Comparison of ENCODE assay signal across 11 mouse cellular contexts in genomic region chr2:61136926-61137325, GRCm38 (mm10).
A peak's percentile ranks its signal among the peaks of the same experiment; 100 is the strongest.
DNase-seq lines count a peak whose midpoint lies in the region; ATAC-seq and TF ChIP-seq lines count a peak whose summit lies in the region.
"Had no signal": no experiment of that assay in that cellular context is flagged by ENCODE, and none has a peak within 500 bp of the region (broad histone marks: within the 10 kb centered on the region; RNA-seq: fewer than 3 reads in every experiment).

No protein-coding gene starts in this region.

- H3K27me3 ChIP-seq in lung, embryonic 14.5 days (ENCODE audit: insufficient read depth, low read length): no peaks in the 10 kb centered on the region
- no peaks in the 10 kb centered on the region for H3K27me3 ChIP-seq in myocyte (ENCODE audit: control insufficient read depth, insufficient read depth, insufficient read length)
- no peaks in the 10 kb centered on the region for H3K27me3 ChIP-seq in hindbrain, postnatal 0 days (ENCODE audit: insufficient read depth, low read length)
- no peaks in the 10 kb centered on the region for H3K27me3 ChIP-seq in forebrain, embryonic 10.5 days (ENCODE audit: poor library complexity, severe bottlenecking)

- DNase-seq in adrenal gland, postnatal 10 days: peak; percentile 20
- no peak for DNase-seq in adrenal gland, postnatal 4 days (ENCODE audit: low spot score in 2 of 2)
- peak; percentile 37 to 59 for DNase-seq in lung, adult 18-20 months
- DNase-seq in lung, adult 2 months: no peak
- DNase-seq in lung, embryonic 14.5 days: peak; percentile 59
- no peak for DNase-seq in hindbrain, postnatal 0 days (ENCODE audit: low spot score)
- no peak for DNase-seq in forebrain, embryonic 10.5 days (ENCODE audit: extremely low spot score, low spot score)
- DNase-seq: gastrocnemius, postnatal 10 days; liver, postnatal 0 days; thymus, postnatal 36 days had no signal

- H3ac ChIP-seq in myocyte (ENCODE audit: control insufficient read depth, insufficient read length): no peak overlapping the region

- no peak for TF ChIP-seq CTCF in lung, adult 2 months (IDR thresholded peaks at IDR 0.05; ENCODE audit: insufficient read depth, low read length)
- no peak for TF ChIP-seq CTCF in lung, embryonic 14.5 days (IDR thresholded peaks at IDR 0.05; ENCODE audit: low read depth)
- TF ChIP-seq CTCF in hindbrain, postnatal 0 days (IDR thresholded peaks at IDR 0.05; ENCODE audit: low read depth): no peak

- 0% methylated on average over 1 of the region's 1 CpGs for WGBS in lung, adult 2 months
- 0% methylated on average over 1 of the region's 1 CpGs for WGBS in lung, embryonic 14.5 days
- 14% methylated on average over 1 of the region's 1 CpGs for WGBS in hindbrain, postnatal 0 days
- 54% methylated on average over 1 of the region's 1 CpGs for WGBS in forebrain, embryonic 10.5 days

- TF ChIP-seq POLR2A in lung, adult 2 months (IDR thresholded peaks at IDR 0.05; ENCODE audit: borderline replicate concordance, extremely low read depth, low read depth, low read length): no peak
- TF ChIP-seq POLR2A in myocyte (IDR thresholded peaks at IDR 0.05; ENCODE audit: insufficient read length, low read depth): no peak

- no peaks in the 10 kb centered on the region for H3K79me2 ChIP-seq in myocyte (ENCODE audit: control insufficient read depth, insufficient read depth)

- ATAC-seq in lung, embryonic 14.5 days (ENCODE audit: insufficient read depth): 0 out of 2 replicates have a peak, but pooled peaks have one; percentile 14
- ATAC-seq in hindbrain, postnatal 0 days: no peak
- ATAC-seq: liver, postnatal 0 days had no signal

- no peak overlapping the region for H3K27ac ChIP-seq in lung, embryonic 14.5 days (ENCODE audit: low read depth)
- H3K27ac ChIP-seq in hindbrain, postnatal 0 days: no peak overlapping the region
- H3K27ac ChIP-seq in forebrain, embryonic 10.5 days: no peak overlapping the region

- H3K9me3 ChIP-seq in lung, embryonic 14.5 days (ENCODE audit: low read depth, low read length): no peaks in the 10 kb centered on the region
- H3K9me3 ChIP-seq in hindbrain, postnatal 0 days (ENCODE audit: low read length): no peaks in the 10 kb centered on the region
- H3K9me3 ChIP-seq in forebrain, embryonic 10.5 days: no peaks in the 10 kb centered on the region

- no peaks in the 10 kb centered on the region for H3K36me3 ChIP-seq in lung, embryonic 14.5 days (ENCODE audit: insufficient read depth)
- no peaks in the 10 kb centered on the region for H3K36me3 ChIP-seq in myocyte (ENCODE audit: control insufficient read depth, insufficient read depth)
- no peaks in the 10 kb centered on the region for H3K36me3 ChIP-seq in hindbrain, postnatal 0 days (ENCODE audit: insufficient read depth, low read length)
- no peaks in the 10 kb centered on the region for H3K36me3 ChIP-seq in forebrain, embryonic 10.5 days (replicated peaks)

- H3K9ac ChIP-seq in lung, embryonic 14.5 days: no peak overlapping the region
- no peak overlapping the region for H3K9ac ChIP-seq in hindbrain, postnatal 0 days (replicated peaks; ENCODE audit: low read length)
- H3K9ac ChIP-seq: liver, postnatal 0 days had no signal

- no peak overlapping the region for H3K4me3 ChIP-seq in lung, adult 2 months (replicated peaks; ENCODE audit: extremely low read depth, low read depth, low read length)
- H3K4me3 ChIP-seq in lung, embryonic 14.5 days (ENCODE audit: low read depth, low read length): no peak overlapping the region
- H3K4me3 ChIP-seq in myocyte: no peak overlapping the region
- no peak overlapping the region for H3K4me3 ChIP-seq in hindbrain, postnatal 0 days (ENCODE audit: low read length)
- H3K4me3 ChIP-seq in forebrain, embryonic 10.5 days: no peak overlapping the region

- peaks cover 6% of the 10 kb centered on the region; the same call in 1 of the 2 replicates for H3K4me1 ChIP-seq in lung, adult 2 months (ENCODE audit: control insufficient read depth, insufficient read depth, low read length)
- peaks cover 12% of the 10 kb centered on the region for H3K4me1 ChIP-seq in lung, embryonic 14.5 days (ENCODE audit: insufficient read depth)
- no peaks in the 10 kb centered on the region for H3K4me1 ChIP-seq in hindbrain, postnatal 0 days (ENCODE audit: insufficient read depth, low read length)
- peaks cover 12% of the 10 kb centered on the region for H3K4me1 ChIP-seq in forebrain, embryonic 10.5 days

- H3K4me2 ChIP-seq in lung, embryonic 14.5 days: no peak overlapping the region
- peak overlapping the region; percentile 8 for H3K4me2 ChIP-seq in myocyte (ENCODE audit: low read depth)
- H3K4me2 ChIP-seq in hindbrain, postnatal 0 days (ENCODE audit: low read depth, low read length): no peak overlapping the region

TF ChIP-seq in myocyte, 11 proteins besides CTCF, POLR2A, EP300 and RAD21:
- peak; percentile 90 for TF ChIP-seq CEBPB (IDR thresholded peaks at IDR 0.05; ENCODE audit: insufficient read depth, poor library complexity, severe bottlenecking)
- TF ChIP-seq MYOD1 (IDR thresholded peaks at IDR 0.05; ENCODE audit: control insufficient read depth in 1 of 3, insufficient read length in 2 of 3, low read depth in 2 of 3): no peak
- TF ChIP-seq E2F4 (IDR thresholded peaks at IDR 0.05; ENCODE audit: insufficient read depth): no peak
TF ChIP-seq in myocyte: peak in this region for 1.

Comparison
In these comparisons a context has a peak if more than half of its experiments do, and no peak if none do; other contexts are left out.
1. DNase-seq: peak in adrenal gland, postnatal 10 days (single experiment), lung, adult 18-20 months (2 of 2) and lung, embryonic 14.5 days (single experiment); none in adrenal gland, postnatal 4 days (0 of 2), lung, adult 2 months (single experiment), hindbrain, postnatal 0 days (single experiment) and forebrain, embryonic 10.5 days (single experiment).